Mouse (Mus musculus): ENCODE results near the gene Klf13.

- TF ChIP-seq MAFK (IDR thresholded peaks at IDR 0.05; ENCODE audit: insufficient read depth, low read depth, low read length), result no peak
- TF ChIP-seq CHD2 (IDR thresholded peaks at IDR 0.05; ENCODE audit: low read depth, low read length), result no peak
These were observed 16.1 kb downstream of the Klf13 start for GRCm38 (mm10) chr7:63922571-63922970.
